Mouse (Mus musculus) liver, embryonic 14.5 days (tissue): Measurements from ENCODE around the gene P2rx2. TPM values are rescaled to one million over a fixed set of nuclear protein-coding genes. Genes with fewer than 3 reads are reported as not detected.

Source experiments
- ATAC-seq: fragments of 200-750 bp; cut with Nextera tagmentation; 2 replicates; pipeline ENCODE4 v1.8.0; 2017; ENCODE audit warnings: moderate number of reproducible peaks, mild to moderate bottlenecking, moderate library complexity; ENCODE audit not compliant: insufficient read depth
- DNase-seq, 3 experiments: peaks; one replicate each; pipeline ENCODE4 v3.0.0-alpha.2; 2012 to 2013; ENCODE audit warnings: low read depth in 3 of 3, low spot score in 3 of 3
- H3K27ac ChIP-seq: fragments of 300-500 bp; sonication (generic); 2 replicates; pipeline ENCODE4 v1.5.1; 2014; ENCODE audit warnings: moderate library complexity, mild to moderate bottlenecking, control low read depth, inconsistent platforms
- H3K27me3 ChIP-seq: fragments of 300-500 bp; sonication (generic); 2 replicates; pipeline ENCODE4 v1.6.1; 2014; ENCODE audit warnings: mild to moderate bottlenecking, low read length, moderate library complexity; ENCODE audit not compliant: control insufficient read depth, insufficient read depth
- H3K36me3 ChIP-seq: fragments of 300-500 bp; sonication (generic); replicated peaks from 2 replicates; pipeline ENCODE4 v1.6.1; 2014; ENCODE audit warnings: low read depth; ENCODE audit not compliant: control insufficient read depth, insufficient read depth
- H3K4me1 ChIP-seq, 2 experiments: fragments of 200-500 bp in 1 of 2; fragments of 300-500 bp in 1 of 2; sonication (generic) in 1 of 2; replicated peaks; 2 replicates each; pipeline ENCODE4 v1.6.1; 2012 to 2014; ENCODE audit warnings: antibody characterized with exemption in 1 of 2, inconsistent platforms in 1 of 2, low read length in 1 of 2; ENCODE audit not compliant: control insufficient read depth in 2 of 2, insufficient read depth in 2 of 2
- H3K4me2 ChIP-seq: fragments of 300-500 bp; sonication (generic); 2 replicates; pipeline ENCODE4 v1.6.1; 2014; ENCODE audit warnings: low read depth, mild to moderate bottlenecking, control low read depth, moderate library complexity
- H3K4me3 ChIP-seq, 2 experiments: fragments of 200-500 bp in 1 of 2; fragments of 300-500 bp in 1 of 2; sonication (generic) in 1 of 2; 2 replicates each; pipeline ENCODE4 v1.5.1; 2012 to 2014; ENCODE audit warnings: low read depth in 2 of 2, low read length in 2 of 2, mild to moderate bottlenecking in 2 of 2, control low read depth in 1 of 2, inconsistent platforms in 1 of 2, moderate library complexity in 1 of 2; ENCODE audit not compliant: insufficient read depth in 1 of 2
- H3K9ac ChIP-seq: fragments of 300-500 bp; sonication (generic); replicated peaks from 2 replicates; pipeline ENCODE4 v1.6.1; 2014; ENCODE audit warnings: mild to moderate bottlenecking, control low read depth, moderate library complexity
- H3K9me3 ChIP-seq: fragments of 300-500 bp; sonication (generic); 2 replicates; pipeline ENCODE4 v1.6.1; 2016; ENCODE audit warnings: low read length, mixed read lengths; ENCODE audit not compliant: control insufficient read depth
- CTCF ChIP-seq: IDR thresholded peaks from 2 replicates; pipeline ENCODE4 v1.5.1; 2016; ENCODE audit warnings: antibody characterized with exemption, low read depth, control low read depth
- EP300 ChIP-seq: IDR thresholded peaks from 2 replicates; pipeline ENCODE4 v1.6.1; 2016; ENCODE audit warnings: antibody characterized with exemption, low read depth
- WGBS: fragments of 180-500 bp; shearing (Covaris S2); extraction: QIAGEN DNeasy Blood & Tissue Kit; methylation state at CpG from one replicate; pipeline ENCODE4 v1.1.7; 2014; ENCODE audit not compliant: insufficient replicate concordance; 5-methylcytosine and 5-hydroxymethylcytosine counted together
- polyA plus RNA-seq, 2 experiments: library from polyadenylated mRNA; depleted of rRNA in 1 of 2; stranded (reverse) in 1 of 2; unstranded in 1 of 2; fragments of >200 nt; fragmentation: Nextera tagmentation in 1 of 2; extraction: Ambion mirVana in 1 of 2; gene quantifications; 2 replicates each; pipeline versions ENCODE4 v1.2.1 to v1.2.3; 2012 to 2014

P2rx2 gene
- polyA plus RNA-seq, 2 experiments, result 0.03 TPM; not detected in 1

- no peak overlapping the region for H3K27ac ChIP-seq
- H3K36me3 ChIP-seq, result peaks cover 81% of the 10 kb centered on the region
- DNase-seq, result no peak
- ATAC-seq, result no peak
- peaks cover 0 to 1% of the 10 kb centered on the region in 2 experiments; a peak in 1 of 4 replicates for H3K4me1 ChIP-seq
- no peak overlapping the region for H3K9ac ChIP-seq
- WGBS, result 100% methylated on average over 1 of the region's 1 CpGs
- no peak overlapping the region for H3K4me2 ChIP-seq
- no peaks in the 10 kb centered on the region for H3K27me3 ChIP-seq
- no peak for TF ChIP-seq CTCF
- TF ChIP-seq EP300, result no peak
- H3K4me3 ChIP-seq, result no peak overlapping the region
- H3K9me3 ChIP-seq, result no peaks in the 10 kb centered on the region
Measured at GRCm38 (mm10) chr5:110296637-110297036, 46.4 kb downstream of the P2rx2 start.

GRCm38 (mm10) chr5:110291649-110292048, 51.4 kb downstream of the P2rx2 start:
- ATAC-seq, result peak; percentile 60; the same call in 1 of the 2 replicates

More at GRCm38 (mm10) chr5:110291649-110292048, 51.4 kb downstream of the P2rx2 start:
- peaks cover 6 to 9% of the 10 kb centered on the region in 2 experiments for H3K4me1 ChIP-seq
- no peak overlapping the region for H3K27ac ChIP-seq
- no peaks in the 10 kb centered on the region for H3K27me3 ChIP-seq
- no peak for DNase-seq
- peaks cover 60% of the 10 kb centered on the region for H3K36me3 ChIP-seq
- no peak overlapping the region for H3K9ac ChIP-seq
- WGBS, result 16% methylated on average over 1 of the region's 1 CpGs
- no peak overlapping the region for H3K4me3 ChIP-seq
- TF ChIP-seq EP300 (no peak), CTCF (no peak)
- no peaks in the 10 kb centered on the region for H3K9me3 ChIP-seq
- no peak overlapping the region for H3K4me2 ChIP-seq

Other genes starting within 250 kb of the P2rx2 start
- gene Gm35315, start 248.8 kb downstream of the P2rx2 start, polyA plus RNA-seq (2012; rRNA removed), result 0.53 and 0.81 TPM in 2 replicates
- 0.51 and 0.81 TPM in 2 replicates for gene Gm35315, start 248.8 kb downstream of the P2rx2 start, polyA plus RNA-seq (2014; fragmentation: Nextera tagmentation; extraction: Ambion mirVana)
- 0.13 and 0.24 TPM in 2 replicates for gene Plcxd1, start 243.2 kb downstream of the P2rx2 start, polyA plus RNA-seq (2012; rRNA removed)
- gene Plcxd1, start 243.2 kb downstream of the P2rx2 start, polyA plus RNA-seq (2014; fragmentation: Nextera tagmentation; extraction: Ambion mirVana), result 0.14 and 0.18 TPM in 2 replicates
- 20.3 and 21.4 TPM in 2 replicates for gene Gtpbp6, start 235.0 kb downstream of the P2rx2 start, polyA plus RNA-seq (2012; rRNA removed)
- 4.6 and 6.1 TPM in 2 replicates for gene Gtpbp6, start 235.0 kb downstream of the P2rx2 start, polyA plus RNA-seq (2014; fragmentation: Nextera tagmentation; extraction: Ambion mirVana)
- gene Zfp605, start 233.1 kb downstream of the P2rx2 start, polyA plus RNA-seq (2012; rRNA removed), result 0.47 and 0.66 TPM in 2 replicates
- 0.62 and 0.86 TPM in 2 replicates for gene Zfp605, start 233.1 kb downstream of the P2rx2 start, polyA plus RNA-seq (2014; fragmentation: Nextera tagmentation; extraction: Ambion mirVana)
- 15.8 and 16.0 TPM in 2 replicates for gene Chfr, start 207.4 kb downstream of the P2rx2 start, polyA plus RNA-seq (2012; rRNA removed)
- 18.3 and 19.1 TPM in 2 replicates for gene Chfr, start 207.4 kb downstream of the P2rx2 start, polyA plus RNA-seq (2014; fragmentation: Nextera tagmentation; extraction: Ambion mirVana)
- gene Golga3, start 166.5 kb downstream of the P2rx2 start, polyA plus RNA-seq (2012; rRNA removed), result 3.4 and 4.4 TPM in 2 replicates
- gene Golga3, start 166.5 kb downstream of the P2rx2 start, polyA plus RNA-seq (2014; fragmentation: Nextera tagmentation; extraction: Ambion mirVana), result 5.7 and 7.4 TPM in 2 replicates
- 3.3 and 5.8 TPM in 2 replicates for gene Ankle2, start 112.2 kb downstream of the P2rx2 start, polyA plus RNA-seq (2012; rRNA removed)
- 10.4 and 11.9 TPM in 2 replicates for gene Ankle2, start 112.2 kb downstream of the P2rx2 start, polyA plus RNA-seq (2014; fragmentation: Nextera tagmentation; extraction: Ambion mirVana)
- gene Pgam5, start 73.3 kb downstream of the P2rx2 start, polyA plus RNA-seq (2012; rRNA removed), result 17.0 and 17.6 TPM in 2 replicates
- gene Pgam5, start 73.3 kb downstream of the P2rx2 start, polyA plus RNA-seq (2014; fragmentation: Nextera tagmentation; extraction: Ambion mirVana), result 26.3 and 31.4 TPM in 2 replicates
- 13.6 and 16.0 TPM in 2 replicates for gene Pxmp2, start 57.0 kb downstream of the P2rx2 start, polyA plus RNA-seq (2012; rRNA removed)
- gene Pxmp2, start 57.0 kb downstream of the P2rx2 start, polyA plus RNA-seq (2014; fragmentation: Nextera tagmentation; extraction: Ambion mirVana), result 31.7 and 36.7 TPM in 2 replicates
- 16.7 and 16.9 TPM in 2 replicates for gene Pole, start 56.9 kb downstream of the P2rx2 start, polyA plus RNA-seq (2012; rRNA removed)
- gene Pole, start 56.9 kb downstream of the P2rx2 start, polyA plus RNA-seq (2014; fragmentation: Nextera tagmentation; extraction: Ambion mirVana), result 18.8 and 19.5 TPM in 2 replicates
- gene Lrcol1, start 1.5 kb upstream of the P2rx2 start, polyA plus RNA-seq (2012; rRNA removed), result not detected in 2 replicates
- not detected in 2 replicates for gene Lrcol1, start 1.5 kb upstream of the P2rx2 start, polyA plus RNA-seq (2014; fragmentation: Nextera tagmentation; extraction: Ambion mirVana)
- 9.5 and 10.4 TPM in 2 replicates for gene Fbrsl1, start 105.3 kb upstream of the P2rx2 start, polyA plus RNA-seq (2012; rRNA removed)
- 4.3 and 4.6 TPM in 2 replicates for gene Fbrsl1, start 105.3 kb upstream of the P2rx2 start, polyA plus RNA-seq (2014; fragmentation: Nextera tagmentation; extraction: Ambion mirVana)
- 0.02 and 0.03 TPM in 2 replicates for gene Galnt9, start 201.1 kb upstream of the P2rx2 start, polyA plus RNA-seq (2012; rRNA removed)
- gene Galnt9, start 201.1 kb upstream of the P2rx2 start, polyA plus RNA-seq (2014; fragmentation: Nextera tagmentation; extraction: Ambion mirVana), result not detected in 2 replicates